Mouse (Mus musculus) CH12.LX (cell line): ENCODE measurements around the gene Farp1.

Experiments used
- CTCF ChIP-seq, 2 experiments: IDR thresholded peaks in 1 of 2; conservative IDR thresholded peaks in 1 of 2; 2 replicates each; pipeline ENCODE4 v1.5.1; 2011 to 2012; ENCODE audit warnings: low read depth in 2 of 2, low read length in 2 of 2, improper control_type of control experiment in 1 of 2, inconsistent platforms in 1 of 2, mild to moderate bottlenecking in 1 of 2, moderate library complexity in 1 of 2
- EP300 ChIP-seq: IDR thresholded peaks from 2 replicates; pipeline ENCODE4 v1.6.1; 2011; ENCODE audit warnings: low read length, improper control_type of control experiment
- MAZ ChIP-seq: IDR thresholded peaks from 2 replicates; pipeline ENCODE4 v1.6.1; 2012; ENCODE audit warnings: low read depth, mild to moderate bottlenecking, inconsistent platforms, low read length, improper control_type of control experiment, moderate library complexity
- MEF2A ChIP-seq: IDR thresholded peaks from 2 replicates; pipeline ENCODE4 v1.6.1; 2014; ENCODE audit warnings: low read depth, mild to moderate bottlenecking, inconsistent platforms, low read length, improper control_type of control experiment, borderline replicate concordance
- NELFE ChIP-seq: IDR thresholded peaks from 2 replicates; pipeline ENCODE4 v1.6.1; 2011; ENCODE audit warnings: low read depth, low read length, improper control_type of control experiment
- PAX5 ChIP-seq: IDR thresholded peaks from 2 replicates; pipeline ENCODE4 v1.6.1; 2012; ENCODE audit warnings: low read length, inconsistent platforms, mixed read lengths
- POLR2A ChIP-seq: IDR thresholded peaks from 2 replicates; pipeline ENCODE4 v1.6.1; 2011; ENCODE audit warnings: low read depth, mild to moderate bottlenecking, improper control_type of control experiment, low read length
- RCOR1 ChIP-seq: conservative IDR thresholded peaks from 2 replicates; pipeline ENCODE4 v1.6.1; 2012; ENCODE audit warnings: low read depth, mild to moderate bottlenecking, inconsistent platforms, low read length, improper control_type of control experiment
- UBTF ChIP-seq: IDR thresholded peaks from 2 replicates; pipeline ENCODE4 v1.6.1; 2012; ENCODE audit warnings: low read depth, mild to moderate bottlenecking, inconsistent platforms, low read length, improper control_type of control experiment, moderate library complexity
- USF1 ChIP-seq: IDR thresholded peaks from 2 replicates; pipeline ENCODE4 v1.6.1; 2014; ENCODE audit warnings: low read depth, mild to moderate bottlenecking, inconsistent platforms, low read length, improper control_type of control experiment
- USF2 ChIP-seq: conservative IDR thresholded peaks from 2 replicates; pipeline ENCODE4 v1.6.1; 2011; ENCODE audit warnings: low read depth, low read length, improper control_type of control experiment
- ZNF384 ChIP-seq: IDR thresholded peaks from 2 replicates; pipeline ENCODE4 v1.6.1; 2012; ENCODE audit warnings: low read depth, low read length, improper control_type of control experiment, inconsistent platforms

DNA sequence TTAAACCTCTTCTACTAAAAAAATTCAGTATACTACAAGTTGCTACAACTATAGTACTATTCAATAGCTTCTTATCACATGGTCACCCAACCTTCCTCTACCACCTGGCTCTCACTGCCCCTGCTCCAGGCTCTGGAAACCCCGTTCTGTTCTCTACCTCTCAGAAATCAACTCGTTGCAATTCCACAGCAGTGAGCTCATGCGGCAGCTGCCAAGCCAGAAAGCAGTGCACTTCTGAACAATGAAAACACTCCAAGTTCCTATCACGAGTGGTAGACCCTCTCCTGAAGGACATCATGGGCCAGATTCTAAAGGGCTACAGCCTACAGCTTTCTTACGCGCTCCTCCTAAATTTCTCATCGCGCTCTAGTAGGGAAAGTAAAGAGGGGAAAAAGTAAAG, 9.6 kb upstream of the Farp1 start:
- no peak for TF ChIP-seq MAZ
- no peak for TF ChIP-seq PAX5
- TF ChIP-seq NELFE, result no peak
- TF ChIP-seq USF1, result no peak
- TF ChIP-seq CTCF (conservative IDR thresholded peaks at IDR 0.05 in 1 of 2, IDR thresholded peaks at IDR 0.05 in 1 of 2; ENCODE audit: low read depth in 2 of 2, low read length in 2 of 2), result no peak
- TF ChIP-seq MEF2A, result no peak
- no peak for TF ChIP-seq ZNF384
- no peak for TF ChIP-seq UBTF
- no peak for TF ChIP-seq EP300
- no peak for TF ChIP-seq POLR2A
- no peak for TF ChIP-seq USF2
- TF ChIP-seq RCOR1, result no peak
